Mouse (Mus musculus) hindbrain, embryonic 12.5 days (tissue): ENCODE measurements at regions not wholly inside any gene's neighbourhood (a gene's known extent, or its start where the extent isn't known, plus 50 kb on each side); places are given as distances from the start of the nearest gene placed in this dataset.

ENCODE experiments used
- ATAC-seq: fragments of 200-750 bp; cut with Nextera tagmentation; 2 replicates; pipeline ENCODE4 v1.8.0; 2017; ENCODE audit warnings: moderate TSS enrichment; ENCODE audit not compliant: low FRiP score
- H3K27ac ChIP-seq: fragments of 300-500 bp; sonication (generic); 2 replicates; pipeline ENCODE4 v1.5.1; 2016; ENCODE audit warnings: mild to moderate bottlenecking
- H3K27me3 ChIP-seq: fragments of 300-500 bp; sonication (generic); 2 replicates; pipeline ENCODE4 v1.6.1; 2016; ENCODE audit warnings: mild to moderate bottlenecking
- H3K36me3 ChIP-seq: fragments of 300-500 bp; sonication (generic); 2 replicates; pipeline ENCODE4 v1.6.1; 2016; ENCODE audit warnings: mild to moderate bottlenecking
- H3K4me1 ChIP-seq: fragments of 300-500 bp; sonication (generic); 2 replicates; pipeline ENCODE4 v1.6.1; 2016
- H3K4me2 ChIP-seq: fragments of 300-500 bp; sonication (generic); replicated peaks from 2 replicates; pipeline ENCODE4 v1.6.1; 2016; ENCODE audit warnings: mild to moderate bottlenecking
- H3K4me3 ChIP-seq: fragments of 300-500 bp; sonication (generic); 2 replicates; pipeline ENCODE4 v1.5.1; 2016; ENCODE audit warnings: mild to moderate bottlenecking
- H3K9ac ChIP-seq: fragments of 300-500 bp; sonication (generic); 2 replicates; pipeline ENCODE4 v1.6.1; 2016; ENCODE audit warnings: mild to moderate bottlenecking, moderate library complexity
- H3K9me3 ChIP-seq: fragments of 300-500 bp; sonication (generic); replicated peaks from 2 replicates; pipeline ENCODE4 v1.6.1; 2016; ENCODE audit warnings: mild to moderate bottlenecking
- WGBS: fragments of 180-500 bp; shearing (Covaris S2); methylation state at CpG from one replicate; pipeline ENCODE4 v1.1.7; 2016; 5-methylcytosine and 5-hydroxymethylcytosine counted together

- no peak overlapping the region for H3K4me3 ChIP-seq
- peak; percentile 76 for ATAC-seq
- H3K27me3 ChIP-seq, result no peaks in the 10 kb centered on the region
- H3K27ac ChIP-seq, result peak overlapping the region; percentile 71
- 15% methylated on average over 11 of the region's 11 CpGs for WGBS
- H3K9ac ChIP-seq, result no peak overlapping the region
- peak overlapping the region; percentile 24; the same call in 1 of the 2 replicates for H3K4me2 ChIP-seq
- no peaks in the 10 kb centered on the region for H3K9me3 ChIP-seq
- peaks cover 35% of the 10 kb centered on the region for H3K4me1 ChIP-seq
- H3K36me3 ChIP-seq, result no peaks in the 10 kb centered on the region
Measured at GRCm38 (mm10) chr3:101161421-101161940, 51.4 kb upstream of the Ptgfrn start.
